In genomic region chr2:18690055-18690691, GRCm38 (mm10) we compare ENCODE assay signal across 8 mouse cellular contexts. TPM values are rescaled to one million over a fixed set of nuclear protein-coding genes. Genes with fewer than 3 reads are reported as not detected.
A peak's percentile ranks its signal among the peaks of the same experiment; 100 is the strongest.
DNase-seq lines count a peak whose midpoint lies in the region; ATAC-seq and TF ChIP-seq lines count a peak whose summit lies in the region.

No protein-coding gene starts in this region.

- H3K9ac ChIP-seq in kidney, embryonic 14.5 days (ENCODE audit: low read depth, low read length), result peak overlapping the region; percentile 13; the same call in 1 of the 2 replicates
- H3K9ac ChIP-seq in embryonic facial prominence, embryonic 12.5 days, result peak overlapping the region; percentile 33
- peak overlapping the region; percentile 64 for H3K9ac ChIP-seq in hindbrain, embryonic 11.5 days (ENCODE audit: low read depth, low read length)
- peak overlapping the region; percentile 50 for H3K9ac ChIP-seq in limb, embryonic 11.5 days (ENCODE audit: low read length)

- WGBS in kidney, embryonic 14.5 days, result under 1% methylated on average over 55 of the region's 58 CpGs
- under 1% methylated on average over 56 of the region's 58 CpGs for WGBS in embryonic facial prominence, embryonic 12.5 days
- WGBS in hindbrain, embryonic 11.5 days, result under 1% methylated on average over 57 of the region's 58 CpGs
- 0% methylated on average over 58 of the region's 58 CpGs for WGBS in limb, embryonic 11.5 days

- peak; percentile 11; the same call in 1 of the 2 replicates for ATAC-seq in kidney, embryonic 14.5 days (ENCODE audit: low FRiP score, low TSS enrichment)
- ATAC-seq in G1E (ENCODE audit: extremely low read depth, insufficient number of reproducible peaks, low FRiP score, poor library complexity, severe bottlenecking), result no peak
- ATAC-seq in embryonic facial prominence, embryonic 12.5 days (ENCODE audit: insufficient number of reproducible peaks, insufficient read depth, low FRiP score, low TSS enrichment), result peak; percentile 59
- peak; percentile 70 for ATAC-seq in hindbrain, embryonic 11.5 days (ENCODE audit: low FRiP score)
- peak; percentile 22; the same call in 1 of the 2 replicates for ATAC-seq in limb, embryonic 11.5 days (ENCODE audit: insufficient number of reproducible peaks, low FRiP score, low TSS enrichment, low read depth)

- DNase-seq in kidney, adult 9 months, result no peak
- DNase-seq in G1E (ENCODE audit: low spot score), result no peak
- peak; percentile 81 for DNase-seq in hindbrain, embryonic 11.5 days (ENCODE audit: low spot score)
- peak; percentile 75 for DNase-seq in limb, embryonic 11.5 days (ENCODE audit: low spot score)
- DNase-seq in thymus, postnatal 4 days, result peak; percentile 69

- no peak overlapping the region for H3K27ac ChIP-seq in kidney, embryonic 14.5 days (ENCODE audit: low read depth, low read length)
- no peak overlapping the region for H3K27ac ChIP-seq in embryonic facial prominence, embryonic 12.5 days
- no peak overlapping the region for H3K27ac ChIP-seq in hindbrain, embryonic 11.5 days (ENCODE audit: low read depth, low read length)
- no peak overlapping the region for H3K27ac ChIP-seq in limb, embryonic 11.5 days (replicated peaks; ENCODE audit: low read depth, low read length)

- peaks cover 10% of the 10 kb centered on the region for H3K4me1 ChIP-seq in kidney, embryonic 14.5 days (ENCODE audit: control insufficient read depth, insufficient read depth, low read length)
- peaks cover 49% of the 10 kb centered on the region for H3K4me1 ChIP-seq in G1E (ENCODE audit: insufficient read depth, low read depth, low read length)
- H3K4me1 ChIP-seq in embryonic facial prominence, embryonic 12.5 days, result peaks cover 22% of the 10 kb centered on the region; the same call in 1 of the 2 replicates
- peaks cover 9% of the 10 kb centered on the region for H3K4me1 ChIP-seq in hindbrain, embryonic 11.5 days (replicated peaks; ENCODE audit: control insufficient read depth, insufficient read depth, low read length)
- peaks cover 11% of the 10 kb centered on the region for H3K4me1 ChIP-seq in limb, embryonic 11.5 days (ENCODE audit: control insufficient read depth, insufficient read depth, low read length)

- peak overlapping the region; percentile 85 for H3K4me2 ChIP-seq in kidney, embryonic 14.5 days (replicated peaks; ENCODE audit: low read depth, low read length)
- H3K4me2 ChIP-seq in embryonic facial prominence, embryonic 12.5 days (replicated peaks), result peak overlapping the region; percentile 85
- peak overlapping the region; percentile 82 for H3K4me2 ChIP-seq in hindbrain, embryonic 11.5 days (replicated peaks; ENCODE audit: low read depth, low read length)
- peak overlapping the region; percentile 58 for H3K4me2 ChIP-seq in limb, embryonic 11.5 days (ENCODE audit: low read depth, severe bottlenecking)
- H3K4me2 ChIP-seq in myocyte (ENCODE audit: low read depth), result peak overlapping the region; percentile 74

- no peaks in the 10 kb centered on the region for H3K79me2 ChIP-seq in myocyte (ENCODE audit: control insufficient read depth, insufficient read depth)

- peaks cover 75% of the 10 kb centered on the region for H3K27me3 ChIP-seq in kidney, embryonic 14.5 days (ENCODE audit: control insufficient read depth, insufficient read depth, low read length)
- peaks cover 48% of the 10 kb centered on the region for H3K27me3 ChIP-seq in G1E (ENCODE audit: insufficient read depth, low read length)
- H3K27me3 ChIP-seq in embryonic facial prominence, embryonic 12.5 days, result peaks cover 60% of the 10 kb centered on the region
- H3K27me3 ChIP-seq in hindbrain, embryonic 11.5 days (ENCODE audit: control insufficient read depth, insufficient read depth, low read length), result peaks cover 59% of the 10 kb centered on the region
- H3K27me3 ChIP-seq in limb, embryonic 11.5 days (ENCODE audit: control insufficient read depth, insufficient read depth, low read length), result peaks cover 59% of the 10 kb centered on the region
- H3K27me3 ChIP-seq in myocyte (ENCODE audit: control insufficient read depth, insufficient read depth, insufficient read length), result no peaks in the 10 kb centered on the region

- H3ac ChIP-seq in myocyte (ENCODE audit: control insufficient read depth, insufficient read length), result peak overlapping the region; percentile 16

- H3K4me3 ChIP-seq in kidney, embryonic 14.5 days (ENCODE audit: low read length), result peak overlapping the region; percentile 45
- H3K4me3 ChIP-seq in G1E (ENCODE audit: low read depth, low read length) (peak overlapping the region; percentile 75), myocyte (peak overlapping the region; percentile 35)
- H3K4me3 ChIP-seq in embryonic facial prominence, embryonic 12.5 days, result peak overlapping the region; percentile 45
- H3K4me3 ChIP-seq in hindbrain, embryonic 11.5 days (ENCODE audit: low read depth, low read length), result peak overlapping the region; percentile 38
- H3K4me3 ChIP-seq in limb, embryonic 11.5 days (ENCODE audit: low read depth, low read length), result peak overlapping the region; percentile 38

- H3K9me3 ChIP-seq in kidney, embryonic 14.5 days (ENCODE audit: control insufficient read depth, low read length), result no peaks in the 10 kb centered on the region
- peaks cover 6% of the 10 kb centered on the region for H3K9me3 ChIP-seq in G1E (replicated peaks)
- H3K9me3 ChIP-seq in embryonic facial prominence, embryonic 12.5 days, result no peaks in the 10 kb centered on the region
- H3K9me3 ChIP-seq in hindbrain, embryonic 11.5 days (ENCODE audit: control insufficient read depth, low read length), result no peaks in the 10 kb centered on the region
- no peaks in the 10 kb centered on the region for H3K9me3 ChIP-seq in limb, embryonic 11.5 days (ENCODE audit: control insufficient read depth, low read length)

- TF ChIP-seq POLR2A in myocyte (IDR thresholded peaks at IDR 0.05; ENCODE audit: insufficient read length, low read depth), result peak; percentile 39

- H3K36me3 ChIP-seq in kidney, embryonic 14.5 days (ENCODE audit: control insufficient read depth, insufficient read depth, low read length), result no peaks in the 10 kb centered on the region
- no peaks in the 10 kb centered on the region for H3K36me3 ChIP-seq in G1E (replicated peaks)
- no peaks in the 10 kb centered on the region for H3K36me3 ChIP-seq in embryonic facial prominence, embryonic 12.5 days
- H3K36me3 ChIP-seq in hindbrain, embryonic 11.5 days (ENCODE audit: control insufficient read depth, insufficient read depth, low read length), result no peaks in the 10 kb centered on the region
- H3K36me3 ChIP-seq in limb, embryonic 11.5 days (ENCODE audit: control insufficient read depth, insufficient read depth, low read length), result no peaks in the 10 kb centered on the region
- no peaks in the 10 kb centered on the region for H3K36me3 ChIP-seq in myocyte (ENCODE audit: control insufficient read depth, insufficient read depth)

- no peak for TF ChIP-seq CTCF in G1E (IDR thresholded peaks at IDR 0.05; ENCODE audit: low read depth, low read length)

TF ChIP-seq in myocyte, 11 proteins besides CTCF, POLR2A, EP300 and RAD21:
- TF ChIP-seq E2F4 (IDR thresholded peaks at IDR 0.05; ENCODE audit: insufficient read depth) (no peak), MYOG (IDR thresholded peaks at IDR 0.05; ENCODE audit: control insufficient read depth in 1 of 3, insufficient read depth in 1 of 3, insufficient read length in 2 of 3, low read depth in 2 of 3) (peak in 2 of 3 experiments; percentile 22 to 23), MYOD1 (IDR thresholded peaks at IDR 0.05; ENCODE audit: control insufficient read depth in 1 of 3, insufficient read length in 2 of 3, low read depth in 2 of 3) (peak in 1 of 3 experiments; percentile 9)
TF ChIP-seq in myocyte: peak in this region for 2.

RNA-seq across cellular contexts. Expression of gene Spag6, which starts 3.7 kb away (rescaled TPM):
- polyA plus RNA-seq in kidney, embryonic 14.5 days (2014; fragmentation: Nextera tagmentation; extraction: Ambion mirVana), result 0.07 and 0.09 TPM in 2 replicates
- total RNA-seq in G1E (2014; fragmentation: Nextera tagmentation) (not detected in 2 replicates), G1E (2017) (0.22 and 0.46 TPM in 2 replicates)
- polyA plus RNA-seq in G1E (2012) (0.08 and 0.18 TPM in 2 replicates), myocyte (2012; fragmentation: generic; extraction: Trizol) (0.62 TPM)
- polyA plus RNA-seq in embryonic facial prominence, embryonic 12.5 days (2016; fragmentation: Nextera tagmentation; extraction: Ambion mirVana), result 0.13 TPM in 1 of 2 replicates, not detected in the other
- 0.98 and 1.2 TPM in 2 replicates for polyA plus RNA-seq in hindbrain, embryonic 11.5 days (2014; fragmentation: Nextera tagmentation; extraction: Ambion mirVana)
- polyA plus RNA-seq in limb, embryonic 11.5 days (2014; fragmentation: Nextera tagmentation; extraction: Ambion mirVana), result 0.10 TPM in 1 of 2 replicates, not detected in the other

RNA-seq across cellular contexts. Expression of gene Bmi1, which starts 13.4 kb away (rescaled TPM):
- polyA plus RNA-seq in kidney, embryonic 14.5 days (2014; fragmentation: Nextera tagmentation; extraction: Ambion mirVana), result 34.7 and 44.1 TPM in 2 replicates
- 155 and 179 TPM in 2 replicates for total RNA-seq in G1E (2014; fragmentation: Nextera tagmentation)
- 147 and 165 TPM in 2 replicates for total RNA-seq in G1E (2017)
- polyA plus RNA-seq in G1E (2012), result 43.1 and 45.4 TPM in 2 replicates
- 32.3 and 34.3 TPM in 2 replicates for polyA plus RNA-seq in embryonic facial prominence, embryonic 12.5 days (2016; fragmentation: Nextera tagmentation; extraction: Ambion mirVana)
- 40.6 and 48.8 TPM in 2 replicates for polyA plus RNA-seq in hindbrain, embryonic 11.5 days (2014; fragmentation: Nextera tagmentation; extraction: Ambion mirVana)
- polyA plus RNA-seq in limb, embryonic 11.5 days (2014; fragmentation: Nextera tagmentation; extraction: Ambion mirVana), result 31.4 and 34.4 TPM in 2 replicates
- 15.6 TPM for polyA plus RNA-seq in myocyte (2012; fragmentation: generic; extraction: Trizol)

RNA-seq across cellular contexts. Expression of gene Commd3, which starts 18.0 kb away (rescaled TPM):
- 215 and 264 TPM in 2 replicates for polyA plus RNA-seq in kidney, embryonic 14.5 days (2014; fragmentation: Nextera tagmentation; extraction: Ambion mirVana)
- total RNA-seq in G1E (2014; fragmentation: Nextera tagmentation) (247 and 256 TPM in 2 replicates), G1E (2017) (346 and 370 TPM in 2 replicates)
- polyA plus RNA-seq in G1E (2012) (262 and 271 TPM in 2 replicates), myocyte (2012; fragmentation: generic; extraction: Trizol) (121 TPM)
- polyA plus RNA-seq in embryonic facial prominence, embryonic 12.5 days (2016; fragmentation: Nextera tagmentation; extraction: Ambion mirVana), result 206 and 207 TPM in 2 replicates
- polyA plus RNA-seq in hindbrain, embryonic 11.5 days (2014; fragmentation: Nextera tagmentation; extraction: Ambion mirVana), result 152 and 161 TPM in 2 replicates
- polyA plus RNA-seq in limb, embryonic 11.5 days (2014; fragmentation: Nextera tagmentation; extraction: Ambion mirVana), result 174 and 187 TPM in 2 replicates

Comparison
In these comparisons a context has a peak if more than half of its experiments do, and no peak if none do; other contexts are left out.
1. H3K9ac ChIP-seq: peak in every context shown above with its lines; median percentile 64 in hindbrain, embryonic 11.5 days; 50 in limb, embryonic 11.5 days; 33 in embryonic facial prominence, embryonic 12.5 days; 13 in kidney, embryonic 14.5 days.
2. DNase-seq: peak in hindbrain, embryonic 11.5 days (single experiment), limb, embryonic 11.5 days (single experiment) and thymus, postnatal 4 days (single experiment); none in kidney, adult 9 months (single experiment) and G1E (single experiment).
3. Peak in every context shown above with its lines, with median percentiles within 50 percentile points of each other: H3K4me2 ChIP-seq and H3K4me3 ChIP-seq.